Mouse (Mus musculus) gastrocnemius, postnatal 4 days (tissue): ENCODE data around the gene Csrnp3. TPM values are rescaled to one million over a fixed set of nuclear protein-coding genes. Genes with fewer than 3 reads are reported as not detected.

Experiments used
- DNase-seq, 2 experiments: peaks; one replicate each; pipeline ENCODE4 v3.0.0; 2021 to 2022; ENCODE audit warnings: low spot score in 2 of 2, mixed read lengths in 2 of 2
- total RNA-seq, 2 experiments: library from RNA; stranded (reverse); gene quantifications; 2 replicates each; pipeline ENCODE4 v1.2.3; 2021

Gene Csrnp3
- total RNA-seq, 2 experiments from 2014 or later = 2.8 to 3.5 TPM

DNA sequence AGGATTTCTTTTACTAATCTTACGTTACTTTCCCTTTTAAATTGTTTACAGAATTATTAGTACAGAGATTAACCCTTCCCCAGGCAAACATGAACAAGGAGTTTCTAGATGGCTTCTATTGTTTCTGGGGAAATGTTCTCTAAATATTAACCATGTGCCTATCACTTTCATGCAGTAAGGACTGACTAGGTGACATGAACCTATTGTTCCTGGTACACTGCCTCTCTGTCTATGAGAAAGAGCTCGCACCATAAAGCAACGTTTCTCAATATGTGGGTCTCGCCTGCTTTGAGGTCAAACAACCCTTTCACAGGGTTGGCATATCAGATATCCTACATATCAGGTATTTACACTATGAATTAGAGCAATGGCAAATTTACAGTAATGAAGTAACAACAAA is 96.8 kb downstream of the Csrnp3 start:
- DNase-seq = no peak

DNA sequence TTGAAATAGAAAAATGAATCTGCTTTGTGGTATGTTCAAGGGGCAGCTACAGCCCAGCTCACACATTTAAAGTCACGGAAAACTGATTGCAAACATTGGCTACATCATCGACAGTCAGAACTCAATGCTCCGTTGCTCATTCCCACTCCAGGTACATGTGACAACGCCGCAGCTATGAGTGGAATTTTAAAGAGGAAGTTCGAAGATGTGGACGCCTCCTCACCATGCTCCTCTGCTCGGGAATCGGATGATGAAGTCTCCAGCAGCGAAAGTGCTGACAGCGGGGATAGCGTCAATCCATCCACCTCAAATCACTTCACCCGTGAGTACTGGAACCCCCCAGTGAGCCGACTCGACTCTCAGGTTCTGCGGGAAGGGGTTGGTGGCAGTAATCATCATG is 103.2 kb downstream of the Csrnp3 start:
- no peak for DNase-seq

DNA sequence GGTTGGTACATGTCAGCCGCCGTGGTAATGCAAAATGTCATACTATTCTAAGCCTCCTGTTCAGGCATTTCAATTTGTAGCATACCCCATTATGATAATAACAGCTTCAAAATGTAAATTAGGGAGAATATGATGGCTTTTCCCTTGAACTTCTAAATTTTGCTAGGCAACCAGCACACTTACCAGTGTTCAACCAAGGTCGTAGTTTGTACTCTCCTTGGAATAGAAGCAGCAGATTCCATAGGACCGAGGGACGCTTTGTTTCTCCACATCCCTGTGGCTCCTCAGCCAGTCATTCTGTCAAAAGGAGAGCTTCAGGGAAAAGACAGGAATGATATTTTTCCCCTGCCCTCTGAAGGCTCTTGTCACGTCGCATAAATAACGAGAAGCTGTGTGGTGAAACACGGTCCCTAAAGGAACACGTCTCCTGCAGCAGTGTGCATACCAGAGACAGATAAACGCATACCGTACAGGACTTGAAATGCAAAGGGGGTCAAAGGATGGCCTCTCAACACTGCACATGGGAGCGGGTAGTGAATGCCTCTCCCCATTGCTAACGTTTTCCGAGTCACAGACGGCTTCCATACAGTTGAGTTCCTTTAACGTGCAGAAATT is 108.3 kb downstream of the Csrnp3 start:
- no peak for DNase-seq

DNA sequence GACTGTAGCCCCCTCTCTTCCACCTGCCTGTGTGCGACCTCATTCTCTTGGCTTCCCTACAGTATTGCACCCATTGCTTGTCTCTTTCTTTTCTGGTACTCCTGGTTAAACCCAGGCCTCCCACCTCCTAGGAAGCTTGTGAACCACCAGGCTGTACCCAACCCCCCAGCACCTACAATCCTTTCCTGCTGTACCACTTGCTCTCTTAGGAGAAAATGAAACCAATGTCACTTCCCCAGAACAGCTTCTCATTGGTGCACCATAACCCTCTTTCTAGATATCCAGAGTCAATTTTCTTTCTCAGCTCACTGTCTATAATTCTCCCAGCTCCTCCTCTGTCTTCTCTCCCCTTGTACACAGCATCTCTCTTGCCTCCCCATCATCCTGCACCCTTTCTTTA is 110.2 kb downstream of the Csrnp3 start:
- no peak for DNase-seq

DNA sequence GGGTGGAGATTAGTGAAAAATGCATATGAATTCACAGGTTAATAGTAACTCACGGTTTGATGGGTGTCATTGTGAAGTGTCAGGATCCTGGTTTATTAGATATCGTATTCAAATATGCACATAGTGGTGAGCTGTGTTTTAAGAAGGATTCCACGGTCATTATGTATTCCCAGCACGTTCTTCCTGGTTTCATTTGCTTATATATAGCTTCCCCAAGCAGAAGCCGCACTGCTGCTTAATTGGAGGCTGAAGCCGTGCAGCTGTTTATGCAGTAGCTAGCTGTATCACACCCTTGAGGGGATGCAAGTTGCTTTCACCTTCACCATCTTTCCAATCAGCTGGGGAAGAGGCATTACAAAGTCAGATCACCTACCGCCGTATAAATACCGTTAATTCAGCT is 111.2 kb downstream of the Csrnp3 start:
- DNase-seq = no peak

DNA sequence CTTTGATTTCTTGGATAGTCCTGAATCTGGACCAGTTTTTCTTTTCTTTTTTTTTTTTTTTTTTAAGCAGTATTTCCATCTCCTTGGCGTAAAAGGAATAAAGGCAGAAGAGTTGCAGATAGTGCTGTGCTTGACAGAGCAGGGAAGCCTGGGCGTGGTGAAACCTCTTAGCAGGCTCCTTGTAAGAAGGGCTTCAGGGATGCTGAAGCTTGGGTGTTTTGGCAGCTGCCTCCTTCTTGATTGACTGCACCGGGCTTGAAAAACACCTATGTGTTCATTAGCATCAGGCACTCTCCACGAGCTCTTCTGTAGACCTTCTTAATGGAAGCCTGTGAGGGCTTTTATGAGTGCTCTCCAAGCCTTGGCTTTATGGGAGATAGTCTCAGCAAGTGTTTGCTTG is 117.9 kb downstream of the Csrnp3 start:
- DNase-seq = no peak

DNA sequence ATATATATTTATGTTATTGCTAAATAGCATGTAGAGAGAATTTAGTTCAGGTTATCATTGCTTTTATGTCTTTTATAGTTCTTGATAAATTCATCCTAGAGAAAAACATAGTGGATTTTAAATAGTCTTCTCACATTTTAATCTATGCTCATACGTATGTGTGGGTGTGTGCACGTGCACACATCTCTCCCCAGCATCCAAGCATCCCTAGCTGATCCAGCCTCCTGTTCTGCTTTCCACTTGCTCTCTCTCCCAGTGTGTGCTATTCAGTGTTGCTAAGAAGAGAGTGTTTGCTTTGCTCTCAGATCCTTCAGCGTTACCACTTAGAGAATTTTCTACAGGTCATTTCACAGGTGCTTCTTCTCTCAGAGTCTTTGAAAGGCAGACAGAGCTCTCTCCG is 123.2 kb downstream of the Csrnp3 start:
- no peak for DNase-seq

DNA sequence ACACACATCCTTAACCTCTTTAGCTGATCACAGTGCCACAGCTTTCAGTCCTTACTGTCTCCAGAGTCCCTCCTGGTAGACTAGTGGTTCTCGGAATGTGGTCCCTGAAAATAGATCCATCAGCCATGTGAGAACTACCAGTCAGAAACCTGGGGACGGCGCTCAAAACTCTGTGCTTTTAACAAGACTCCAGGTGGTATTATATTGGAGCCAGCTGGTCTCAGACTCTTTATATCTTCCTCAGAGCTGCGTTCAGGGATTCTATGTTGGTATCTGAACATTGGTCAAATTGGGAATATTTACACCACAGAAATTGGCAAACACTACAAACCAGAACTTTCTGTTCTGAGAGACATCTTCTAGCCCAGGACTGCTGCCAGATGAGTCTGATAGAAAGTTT is 128.3 kb downstream of the Csrnp3 start:
- DNase-seq = no peak

DNA sequence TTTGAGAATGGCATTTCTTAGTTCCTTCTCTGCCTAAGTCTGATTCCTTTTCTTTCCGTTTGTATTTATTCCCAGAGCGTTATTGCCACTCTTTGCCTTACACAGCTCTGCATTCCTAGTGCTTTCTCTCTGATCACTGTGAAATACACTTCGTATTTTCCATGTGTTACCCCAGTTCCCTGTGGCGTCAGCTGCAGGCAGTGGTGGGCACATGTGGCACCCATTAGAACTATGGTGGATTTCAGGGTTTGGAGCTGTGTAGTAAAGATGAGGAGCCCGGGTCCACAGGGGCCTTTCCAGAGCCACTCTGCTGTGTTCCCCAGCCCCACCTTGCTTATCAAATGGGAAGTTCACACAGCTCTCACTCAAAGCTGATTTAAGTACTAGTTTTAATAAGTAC is 129.8 kb downstream of the Csrnp3 start:
- DNase-seq = no peak

DNA sequence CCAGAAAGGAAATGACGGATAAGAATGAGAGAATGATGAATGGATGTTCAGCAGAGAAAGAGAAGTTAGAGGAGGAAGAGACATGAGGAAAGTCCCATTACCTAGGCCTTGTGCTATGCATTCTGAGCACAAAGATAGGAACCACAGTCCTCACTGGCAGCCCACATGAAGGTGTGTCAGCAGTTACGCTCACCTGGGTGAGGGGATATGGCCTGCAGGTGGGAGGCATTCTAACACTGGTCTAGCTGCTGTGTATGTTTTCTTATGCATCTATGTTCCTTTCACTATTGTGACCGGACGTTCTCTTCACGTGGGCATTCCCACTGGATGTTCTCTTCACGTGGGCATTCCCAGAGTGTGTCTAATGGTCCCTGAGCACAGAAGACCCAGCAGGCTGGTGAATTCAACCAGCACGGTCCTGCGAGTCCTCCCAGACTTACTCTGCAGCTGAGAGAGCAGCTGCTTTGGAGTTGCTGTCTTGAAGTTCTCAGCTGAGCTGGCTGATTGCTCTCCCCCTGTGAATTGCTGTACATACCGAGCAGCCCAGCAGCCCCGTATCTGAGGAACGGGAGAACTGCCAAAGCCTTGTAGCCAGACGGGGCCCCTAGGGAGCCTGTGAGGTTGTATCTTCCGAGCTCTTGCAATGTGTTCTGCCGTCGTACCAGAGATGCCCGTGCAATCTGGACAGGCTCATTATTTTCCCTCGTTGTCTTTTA is 133.9 kb downstream of the Csrnp3 start:
- peak in 1 of 2 experiments; percentile 50 for DNase-seq

DNA sequence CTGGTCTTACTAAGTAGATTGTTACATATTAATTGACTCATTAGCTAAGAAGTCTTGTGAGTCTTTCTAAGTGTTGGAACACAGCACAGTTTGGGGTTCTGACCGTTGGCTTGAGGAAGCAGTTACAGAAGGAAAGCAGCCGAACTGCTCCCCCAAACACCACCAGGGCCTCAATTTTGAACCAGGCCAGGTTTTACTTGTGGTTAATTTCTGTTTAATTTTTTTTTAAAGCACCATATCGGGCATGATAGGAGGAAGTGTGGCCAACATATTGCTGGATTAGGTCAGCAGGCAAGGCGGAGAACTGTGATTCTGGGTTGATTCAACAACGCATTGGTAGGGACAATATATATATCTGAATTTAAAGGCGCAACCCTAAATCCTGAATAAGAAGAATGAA is 135.9 kb downstream of the Csrnp3 start:
- no peak for DNase-seq

DNA sequence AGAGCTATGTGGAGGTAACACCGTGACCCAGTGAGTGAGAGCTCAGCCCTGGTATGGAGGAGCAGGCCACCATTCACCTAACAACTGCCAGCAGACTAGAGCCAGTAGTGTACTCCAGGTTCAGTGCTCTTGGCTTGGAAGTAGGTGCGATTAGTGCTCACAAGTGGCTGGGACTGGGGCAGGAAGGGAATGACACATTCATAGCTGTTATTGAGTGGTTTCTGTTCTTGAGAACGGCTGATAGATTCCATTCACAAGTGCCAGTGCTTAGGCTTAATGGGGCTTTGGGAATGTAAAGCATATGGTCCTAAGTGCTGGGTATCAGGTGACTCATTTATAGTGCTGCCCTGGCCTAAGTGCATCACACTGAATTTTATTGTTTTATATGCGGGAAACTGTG is 136.4 kb downstream of the Csrnp3 start:
- no peak for DNase-seq

DNA sequence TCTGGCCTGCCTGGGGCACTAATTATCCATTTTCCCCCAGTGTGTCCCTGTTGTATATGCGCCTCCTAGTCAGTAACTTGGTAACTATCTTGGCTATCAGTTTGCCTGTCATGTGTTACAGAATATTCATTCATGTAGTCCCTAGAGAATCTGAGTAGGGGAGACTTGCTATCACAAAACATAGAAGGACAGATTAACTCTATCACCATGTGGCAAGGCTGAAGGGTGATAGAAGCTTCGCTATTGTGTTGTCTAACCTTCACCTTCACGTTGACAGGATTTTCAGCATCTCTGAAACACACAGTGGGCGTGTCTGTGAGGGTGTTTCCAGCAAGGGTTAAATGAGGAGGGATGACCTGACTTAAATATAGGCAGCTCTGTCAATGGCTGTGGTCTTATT is 140.1 kb downstream of the Csrnp3 start:
- DNase-seq = no peak

DNA sequence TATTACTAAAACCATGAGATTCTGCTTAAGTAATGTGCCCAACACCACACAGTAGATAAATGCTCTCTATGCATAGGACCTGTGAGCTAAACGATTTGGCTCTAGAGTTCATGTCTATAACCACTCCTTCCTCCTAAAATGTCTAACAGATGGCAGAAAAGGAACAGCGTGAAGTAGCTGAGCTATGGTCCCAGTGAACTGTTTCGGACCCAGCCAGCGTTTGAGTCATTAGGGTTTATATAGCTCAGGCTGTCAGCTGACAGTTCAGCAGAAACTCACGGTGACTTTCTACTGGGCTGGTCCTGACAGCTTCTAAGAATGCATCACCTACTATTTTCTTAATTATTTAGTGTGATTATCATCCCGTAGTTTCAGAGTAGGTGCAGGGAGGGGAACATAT is 141.5 kb downstream of the Csrnp3 start:
- no peak for DNase-seq

DNA sequence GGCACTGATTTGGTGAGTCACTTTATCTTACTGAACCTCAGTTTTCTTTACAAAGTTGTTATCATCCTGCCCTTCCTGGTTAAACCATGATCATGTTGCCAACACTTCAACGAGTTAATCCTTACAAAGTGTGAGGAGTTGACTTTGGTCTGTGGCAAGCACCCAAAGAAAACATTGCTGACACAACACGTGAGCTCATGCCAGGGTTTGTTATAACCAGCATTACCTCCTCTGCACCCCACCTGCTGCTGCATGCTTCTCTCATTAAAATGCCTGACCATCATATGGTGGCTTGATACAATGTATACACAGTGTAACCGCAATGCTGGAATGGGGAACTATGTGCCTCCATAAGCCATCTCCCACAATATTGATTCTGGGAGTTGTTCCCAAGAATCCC is 142.0 kb downstream of the Csrnp3 start:
- no peak for DNase-seq

DNA sequence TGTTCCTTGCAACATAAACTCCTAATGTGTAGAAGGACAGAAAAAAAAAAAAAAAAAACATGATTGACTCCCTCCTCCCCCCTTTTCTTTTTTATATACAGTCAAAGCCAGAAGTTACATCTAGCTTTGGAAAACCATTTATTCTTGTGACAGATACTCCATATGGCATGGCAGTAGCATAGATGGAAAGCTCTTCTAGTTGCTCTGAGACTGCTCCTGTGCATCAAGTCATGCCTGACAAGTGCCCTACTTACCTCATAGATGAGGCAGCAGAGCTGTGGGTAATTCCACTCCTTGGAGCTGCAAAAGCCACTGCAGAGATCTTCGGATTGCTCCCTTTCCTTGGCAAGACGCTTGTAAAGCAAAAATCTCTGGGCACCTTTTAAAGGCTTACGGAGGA is 143.2 kb downstream of the Csrnp3 start:
- DNase-seq = no peak

DNA sequence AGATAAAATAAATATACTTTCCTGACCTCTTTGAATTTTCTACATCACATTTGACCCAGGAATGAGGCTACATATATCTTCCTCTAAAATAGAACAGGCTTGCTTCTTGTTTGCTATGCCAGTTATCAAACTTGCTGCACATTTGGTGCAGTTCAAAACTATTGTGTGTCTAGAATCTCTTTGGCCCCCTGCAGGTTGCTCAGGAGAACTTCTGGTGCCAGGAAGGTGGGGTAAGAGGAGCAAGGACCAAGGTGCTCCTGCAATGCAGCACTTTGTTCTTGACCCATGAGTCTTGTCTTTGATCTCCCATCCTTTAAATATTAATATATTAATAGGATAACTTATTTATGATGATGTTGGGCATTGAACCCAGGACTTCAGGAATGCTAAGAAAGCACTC is 144.5 kb downstream of the Csrnp3 start:
- no peak for DNase-seq

DNA sequence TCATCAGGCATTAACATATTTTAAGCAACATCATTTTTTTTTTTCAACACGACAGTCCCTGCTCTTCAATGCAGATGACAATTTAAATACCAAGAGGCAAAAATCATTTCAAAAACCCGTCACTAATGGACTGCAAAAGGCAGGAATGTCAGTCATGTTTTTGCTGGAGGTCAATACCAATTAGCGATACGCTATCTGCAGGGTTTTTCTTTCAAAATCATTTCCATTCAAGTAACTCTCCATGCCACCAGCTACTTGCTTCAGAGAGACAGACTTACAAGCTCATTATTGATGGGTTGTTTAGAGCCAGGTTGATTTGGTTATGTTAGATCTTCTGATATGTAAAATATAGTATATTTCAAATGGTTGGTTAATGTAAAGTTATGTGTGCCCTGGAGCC is 145.2 kb downstream of the Csrnp3 start:
- no peak for DNase-seq

DNA sequence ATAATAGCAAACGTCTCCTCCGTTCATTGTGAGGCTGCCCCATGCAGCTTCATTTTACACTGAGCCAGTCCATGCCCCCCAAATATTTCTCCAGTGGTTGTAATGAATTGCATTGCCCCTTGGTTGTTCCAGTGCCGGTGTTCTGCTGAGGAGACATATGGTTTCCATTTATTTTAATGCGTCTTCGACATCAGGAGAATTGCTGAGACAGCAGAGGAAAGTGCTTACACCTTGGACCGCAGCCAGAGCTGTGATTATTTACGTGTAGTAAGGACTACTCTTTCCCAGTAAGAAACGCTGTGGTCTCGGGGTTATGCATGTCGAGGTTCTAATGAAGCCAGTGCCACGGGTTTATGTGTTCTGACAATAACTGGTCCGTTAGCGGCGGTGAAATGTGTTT is 147.8 kb downstream of the Csrnp3 start:
- peak in 1 of 2 experiments; percentile 25 for DNase-seq

DNA sequence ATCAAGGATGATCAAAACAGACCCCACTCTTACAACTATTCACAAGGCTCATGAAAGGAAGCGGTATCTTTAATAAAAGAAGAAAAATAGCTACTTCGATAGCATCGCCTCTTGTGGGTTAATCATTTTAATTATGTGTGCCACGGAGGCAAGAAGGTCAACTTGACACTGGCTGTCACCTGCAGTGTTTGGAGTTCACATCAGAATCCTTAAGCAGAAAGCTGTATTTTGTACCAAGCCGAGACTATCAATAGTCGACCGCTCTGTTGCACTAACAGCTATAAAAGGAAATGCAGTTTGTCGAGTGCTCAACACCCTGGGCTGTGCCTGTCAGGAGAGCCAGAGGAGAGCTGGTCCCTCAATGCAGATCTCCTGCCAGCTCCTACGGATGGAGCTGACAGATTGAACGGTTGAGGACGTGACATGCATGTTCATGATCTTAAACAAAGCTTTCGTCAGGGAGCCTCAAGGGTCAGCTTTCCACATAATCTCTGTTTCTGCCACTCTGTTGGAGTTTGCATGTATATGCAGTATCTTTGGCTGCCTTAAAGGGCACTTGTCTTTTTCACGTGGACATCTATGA is 149.4 kb downstream of the Csrnp3 start:
- DNase-seq = no peak

DNA sequence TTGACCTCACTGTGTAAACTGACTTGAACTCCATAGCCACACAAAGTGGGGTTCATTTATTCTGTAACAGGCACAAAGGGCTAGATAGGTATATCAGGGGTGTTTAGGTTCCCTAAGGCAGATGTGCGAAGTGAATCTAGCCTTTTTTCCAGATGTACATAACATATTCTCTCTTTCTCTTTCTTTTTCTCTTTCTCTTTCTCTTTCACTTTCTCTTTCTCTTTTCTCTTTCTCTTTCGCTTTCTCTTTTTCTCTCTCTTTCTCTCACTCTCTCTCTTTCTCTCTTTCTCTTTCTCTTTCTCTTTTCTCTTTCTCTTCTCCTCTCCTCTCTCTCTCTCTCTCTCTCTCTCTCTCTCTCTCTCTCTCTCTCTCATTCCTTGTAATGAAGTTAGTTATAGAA is 153.2 kb downstream of the Csrnp3 start:
- DNase-seq = no peak

DNA sequence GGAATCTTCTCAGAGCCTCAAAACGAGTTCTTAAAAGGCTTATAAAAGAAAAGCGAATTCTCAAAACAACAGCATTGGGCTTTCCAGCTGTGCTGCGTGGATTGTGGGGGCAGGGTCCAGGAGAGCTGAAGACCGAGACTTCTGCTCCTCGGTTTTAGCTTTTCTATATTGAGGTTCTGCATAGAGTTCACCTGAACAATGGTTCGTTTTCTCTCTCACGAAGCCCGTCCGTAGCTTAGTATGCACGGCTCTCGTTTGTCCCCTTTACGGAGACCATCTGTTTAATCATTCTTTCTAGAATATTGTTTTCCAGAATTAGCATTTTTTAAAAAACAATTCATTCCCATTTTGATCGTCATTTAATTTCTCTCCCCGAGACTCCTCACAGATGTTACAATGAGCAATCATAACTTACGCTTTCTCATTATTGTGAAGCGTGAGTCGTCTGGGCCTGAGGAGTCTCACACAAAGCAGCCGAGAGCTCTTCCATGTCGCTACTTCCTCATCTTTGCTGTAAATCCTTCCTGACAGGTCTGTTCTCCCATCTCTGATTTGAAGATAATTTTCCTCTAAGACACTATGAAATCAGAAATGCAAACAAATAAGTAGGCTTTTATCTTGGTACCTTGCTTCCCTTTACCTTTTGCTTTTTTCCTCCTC is 163.6 kb downstream of the Csrnp3 start:
- no peak for DNase-seq
